Mouse (Mus musculus) limb, embryonic 13.5 days (tissue): ENCODE results near the gene Dnaaf5. TPM values are rescaled to one million over a fixed set of nuclear protein-coding genes. Genes with fewer than 3 reads are reported as not detected.

Experiments used
- ATAC-seq: fragments of 200-750 bp; cut with Nextera tagmentation; 2 replicates; pipeline ENCODE4 v1.8.0; 2017; ENCODE audit warnings: low read depth, moderate number of reproducible peaks, moderate TSS enrichment; ENCODE audit not compliant: low FRiP score
- H3K27ac ChIP-seq: fragments of 300-500 bp; sonication (generic); 2 replicates; pipeline ENCODE4 v1.5.1; 2015; ENCODE audit warnings: inconsistent platforms, mild to moderate bottlenecking, moderate library complexity
- H3K27me3 ChIP-seq: fragments of 300-500 bp; sonication (generic); 2 replicates; pipeline ENCODE4 v1.6.1; 2015; ENCODE audit warnings: mild to moderate bottlenecking, inconsistent platforms
- H3K36me3 ChIP-seq: fragments of 300-500 bp; sonication (generic); 2 replicates; pipeline ENCODE4 v1.6.1; 2015; ENCODE audit warnings: inconsistent platforms, mild to moderate bottlenecking, moderate library complexity
- H3K4me1 ChIP-seq: fragments of 300-500 bp; sonication (generic); 2 replicates; pipeline ENCODE4 v1.6.1; 2015; ENCODE audit warnings: inconsistent platforms
- H3K4me2 ChIP-seq: fragments of 300-500 bp; sonication (generic); replicated peaks from 2 replicates; pipeline ENCODE4 v1.6.1; 2015; ENCODE audit warnings: inconsistent platforms, mild to moderate bottlenecking, moderate library complexity
- H3K4me3 ChIP-seq: fragments of 300-500 bp; sonication (generic); 2 replicates; pipeline ENCODE4 v1.5.1; 2015; ENCODE audit warnings: moderate library complexity, mild to moderate bottlenecking, inconsistent platforms
- H3K9ac ChIP-seq: fragments of 300-500 bp; sonication (generic); 2 replicates; pipeline ENCODE4 v1.6.1; 2015; ENCODE audit warnings: mild to moderate bottlenecking, inconsistent platforms
- H3K9me3 ChIP-seq: fragments of 300-500 bp; sonication (generic); 2 replicates; pipeline ENCODE4 v1.6.1; 2016; ENCODE audit warnings: inconsistent platforms
- WGBS: fragments of 180-500 bp; shearing (Covaris S2); methylation state at CpG from one replicate; pipeline ENCODE4 v1.1.7; 2015; 5-methylcytosine and 5-hydroxymethylcytosine counted together
- polyA plus RNA-seq: library from polyadenylated mRNA; unstranded; fragments of >200 nt; fragmentation: Nextera tagmentation; extraction: Ambion mirVana; gene quantifications from 2 replicates; pipeline ENCODE4 v1.2.1, GENCODE M21; 2015

Gene Dnaaf5
- polyA plus RNA-seq, 1 experiment from 2014 or later: 4.7 TPM

GRCm38 (mm10) chr5:139145726-139146125 is 4.3 kb upstream of the Dnaaf5 start:
- H3K4me3 ChIP-seq: no peak overlapping the region
- no peaks in the 10 kb centered on the region for H3K36me3 ChIP-seq
- no peaks in the 10 kb centered on the region for H3K27me3 ChIP-seq
- no peak overlapping the region for H3K9ac ChIP-seq
- H3K27ac ChIP-seq: no peak overlapping the region
- 95% methylated on average over 4 of the region's 4 CpGs for WGBS
- no peaks in the 10 kb centered on the region for H3K9me3 ChIP-seq
- H3K4me1 ChIP-seq: peaks cover 6% of the 10 kb centered on the region
- H3K4me2 ChIP-seq: no peak overlapping the region
- ATAC-seq: no peak

GRCm38 (mm10) chr5:139146476-139147075 is 3.4 kb upstream of the Dnaaf5 start:
- H3K36me3 ChIP-seq: no peaks in the 10 kb centered on the region
- H3K4me1 ChIP-seq: peaks cover 14% of the 10 kb centered on the region
- H3K9ac ChIP-seq: no peak overlapping the region
- 87% methylated on average over 11 of the region's 11 CpGs for WGBS
- H3K27ac ChIP-seq: no peak overlapping the region
- H3K4me2 ChIP-seq: no peak overlapping the region
- no peaks in the 10 kb centered on the region for H3K9me3 ChIP-seq
- no peaks in the 10 kb centered on the region for H3K27me3 ChIP-seq
- ATAC-seq: no peak
- H3K4me3 ChIP-seq: no peak overlapping the region

GRCm38 (mm10) chr5:139147178-139148078 is 2.6 kb upstream of the Dnaaf5 start:
- H3K27me3 ChIP-seq: no peaks in the 10 kb centered on the region
- no peak overlapping the region for H3K27ac ChIP-seq
- peaks cover 6% of the 10 kb centered on the region for H3K36me3 ChIP-seq
- H3K9me3 ChIP-seq: no peaks in the 10 kb centered on the region
- H3K4me2 ChIP-seq: no peak overlapping the region
- H3K9ac ChIP-seq: no peak overlapping the region
- 94% methylated on average over 14 of the region's 14 CpGs for WGBS
- H3K4me3 ChIP-seq: no peak overlapping the region
- ATAC-seq: no peak
- H3K4me1 ChIP-seq: peaks cover 17% of the 10 kb centered on the region

GRCm38 (mm10) chr5:139149006-139149672 is 884 bp upstream of the Dnaaf5 start:
- 0 out of 2 replicates have a peak overlapping the region, but pooled peaks have one; percentile 48 for H3K27ac ChIP-seq

GRCm38 (mm10) chr5:139150603-139151031 is 594 bp downstream of the Dnaaf5 start:
- Histone ChIP-seq H3K9ac (peak overlapping the region; percentile 85), H3K27me3 (no peaks in the 10 kb centered on the region), H3K27ac (peak overlapping the region; percentile 6; the same call in 1 of the 2 replicates), H3K4me2 (peak overlapping the region; percentile 92), H3K4me1 (peaks cover 17% of the 10 kb centered on the region), H3K9me3 (no peaks in the 10 kb centered on the region), H3K4me3 (peak overlapping the region; percentile 93), H3K36me3 (peaks cover 38% of the 10 kb centered on the region)
- no peak for ATAC-seq
- WGBS: under 1% methylated on average over 45 of the region's 45 CpGs

More at GRCm38 (mm10) chr5:139149006-139149672, 884 bp upstream of the Dnaaf5 start:
- Histone ChIP-seq H3K9me3 (no peaks in the 10 kb centered on the region), H3K4me1 (peaks cover 17% of the 10 kb centered on the region), H3K4me2 (peak overlapping the region; percentile 92), H3K4me3 (peak overlapping the region; percentile 93), H3K27me3 (no peaks in the 10 kb centered on the region), H3K36me3 (peaks cover 23% of the 10 kb centered on the region), H3K9ac (no peak overlapping the region)
- ATAC-seq: peak; percentile 67
- 27% methylated on average over 11 of the region's 11 CpGs for WGBS

GRCm38 (mm10) chr5:139160899-139161298 is 10.9 kb downstream of the Dnaaf5 start:
- WGBS: 90% methylated on average over 8 of the region's 8 CpGs
- no peak overlapping the region for H3K4me3 ChIP-seq
- H3K9ac ChIP-seq: no peak overlapping the region
- ATAC-seq: no peak
- no peaks in the 10 kb centered on the region for H3K9me3 ChIP-seq
- H3K36me3 ChIP-seq: peaks cover 73% of the 10 kb centered on the region
- H3K27ac ChIP-seq: no peak overlapping the region
- H3K27me3 ChIP-seq: no peaks in the 10 kb centered on the region
- H3K4me2 ChIP-seq: no peak overlapping the region
- H3K4me1 ChIP-seq: no peaks in the 10 kb centered on the region

GRCm38 (mm10) chr5:139161632-139162031 is 11.6 kb downstream of the Dnaaf5 start:
- WGBS: 82% methylated on average over 10 of the region's 10 CpGs
- Histone ChIP-seq H3K27me3 (no peaks in the 10 kb centered on the region), H3K36me3 (peaks cover 73% of the 10 kb centered on the region), H3K27ac (no peak overlapping the region), H3K9ac (no peak overlapping the region), H3K9me3 (no peaks in the 10 kb centered on the region), H3K4me3 (no peak overlapping the region), H3K4me2 (no peak overlapping the region), H3K4me1 (no peaks in the 10 kb centered on the region)
- no peak for ATAC-seq

GRCm38 (mm10) chr5:139166781-139167361 is 16.8 kb downstream of the Dnaaf5 start:
- Histone ChIP-seq H3K36me3 (peaks cover 89% of the 10 kb centered on the region), H3K4me2 (no peak overlapping the region), H3K27me3 (peaks cover 11% of the 10 kb centered on the region), H3K27ac (no peak overlapping the region), H3K4me1 (no peaks in the 10 kb centered on the region), H3K9me3 (no peaks in the 10 kb centered on the region), H3K4me3 (no peak overlapping the region), H3K9ac (no peak overlapping the region)
- 88% methylated on average over 6 of the region's 6 CpGs for WGBS
- no peak for ATAC-seq

GRCm38 (mm10) chr5:139167548-139167947 is 17.5 kb downstream of the Dnaaf5 start:
- 86% methylated on average over 1 of the region's 1 CpGs for WGBS
- Histone ChIP-seq H3K4me3 (no peak overlapping the region), H3K27me3 (peaks cover 17% of the 10 kb centered on the region), H3K9ac (no peak overlapping the region), H3K9me3 (no peaks in the 10 kb centered on the region), H3K4me1 (no peaks in the 10 kb centered on the region), H3K27ac (no peak overlapping the region), H3K4me2 (no peak overlapping the region), H3K36me3 (peaks cover 90% of the 10 kb centered on the region)
- no peak for ATAC-seq

GRCm38 (mm10) chr5:139171929-139172328 is 21.9 kb downstream of the Dnaaf5 start:
- H3K9ac ChIP-seq: no peak overlapping the region
- no peak overlapping the region for H3K4me2 ChIP-seq
- H3K27ac ChIP-seq: no peak overlapping the region
- H3K27me3 ChIP-seq: peaks cover 31% of the 10 kb centered on the region
- ATAC-seq: no peak
- no peak overlapping the region for H3K4me3 ChIP-seq
- peaks cover 61% of the 10 kb centered on the region for H3K36me3 ChIP-seq
- 95% methylated on average over 4 of the region's 4 CpGs for WGBS
- no peaks in the 10 kb centered on the region for H3K9me3 ChIP-seq
- H3K4me1 ChIP-seq: peaks cover 26% of the 10 kb centered on the region

- peaks cover 58% of the 10 kb centered on the region for H3K36me3 ChIP-seq
- H3K27ac ChIP-seq: no peak overlapping the region; the same call in 1 of the 2 replicates
- peak overlapping the region; percentile 19; the same call in 1 of the 2 replicates for H3K4me2 ChIP-seq
- peaks cover 48% of the 10 kb centered on the region for H3K27me3 ChIP-seq
- peak overlapping the region; percentile 55; the same call in 1 of the 2 replicates for H3K9ac ChIP-seq
- 21% methylated on average over 10 of the region's 10 CpGs for WGBS
- no peak overlapping the region for H3K4me3 ChIP-seq
- peaks cover 26% of the 10 kb centered on the region for H3K4me1 ChIP-seq
- no peaks in the 10 kb centered on the region for H3K9me3 ChIP-seq
- ATAC-seq: 0 out of 2 replicates have a peak, but pooled peaks have one; percentile 30
These were observed 24.1 kb downstream of the Dnaaf5 start for GRCm38 (mm10) chr5:139174141-139174540.
